Mouse (Mus musculus) lung, postnatal 0 days (tissue): ENCODE data around the gene Gzmk.

Experiments used
- CTCF ChIP-seq: IDR thresholded peaks from 2 replicates; pipeline ENCODE4 v1.5.1; 2016; ENCODE audit warnings: antibody characterized with exemption, mild to moderate bottlenecking
- EP300 ChIP-seq: IDR thresholded peaks from 2 replicates; pipeline ENCODE4 v1.6.1; 2016; ENCODE audit warnings: antibody characterized with exemption, mild to moderate bottlenecking, control low read depth

GRCm38 (mm10) chr13:113213865-113214264 lies 11.8 kb downstream of the Gzmk start:
- no peak for TF ChIP-seq CTCF
- TF ChIP-seq EP300 = no peak
